Mouse (Mus musculus): ENCODE measurements around the gene Lmcd1. TPM values are rescaled to one million over a fixed set of nuclear protein-coding genes. Genes with fewer than 3 reads are reported as not detected.

The Lmcd1 gene
- polyA plus RNA-seq, 1 experiment from 2014 or later = 36.7 TPM

DNA sequence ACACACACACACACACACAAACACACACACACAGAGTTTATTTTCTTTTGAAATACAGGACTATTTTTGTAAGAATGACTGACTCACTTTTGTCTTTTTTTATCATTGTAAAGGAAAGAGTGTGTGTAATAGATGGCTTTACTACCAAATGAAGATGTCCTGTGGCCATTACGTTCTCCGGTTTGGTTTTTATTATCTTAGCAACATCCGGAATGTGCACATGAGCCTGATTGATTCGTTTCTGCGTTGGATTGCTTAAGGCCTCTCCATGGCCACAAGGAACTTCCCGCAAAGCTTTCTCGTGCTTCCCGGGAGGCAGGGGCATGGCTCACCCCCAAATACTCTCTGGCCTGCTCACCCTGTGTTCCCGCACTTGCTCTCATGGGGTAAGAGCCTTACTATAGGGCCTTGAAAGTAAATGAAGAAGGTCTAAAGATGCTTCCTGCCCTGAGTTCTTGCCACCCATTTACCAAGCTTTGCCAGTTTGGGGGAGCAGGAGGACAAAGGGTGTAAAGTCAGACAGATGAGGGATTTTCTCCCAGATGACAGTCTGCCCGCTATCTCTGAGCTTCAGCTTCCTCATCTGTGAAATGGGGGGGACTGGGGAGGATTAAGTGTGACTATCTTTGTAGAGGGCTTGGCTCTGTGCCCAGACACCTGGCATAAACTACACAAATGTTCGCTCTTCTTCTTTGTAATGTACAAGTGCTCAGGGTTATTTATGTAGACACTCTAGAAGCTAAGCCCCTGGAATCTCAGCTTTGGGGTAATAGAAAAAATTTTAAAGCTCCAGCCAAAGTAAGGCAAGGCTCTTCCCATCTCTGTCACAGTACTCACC lies 18.0 kb upstream of the Lmcd1 start:
- H3K4me3 ChIP-seq (ENCODE audit: low read depth, low read length) = no peak overlapping the region
- H3K9me3 ChIP-seq (replicated peaks; ENCODE audit: control insufficient read depth, low read length) = no peaks in the 10 kb centered on the region
- no peaks in the 10 kb centered on the region for H3K27me3 ChIP-seq (ENCODE audit: control insufficient read depth, insufficient read depth, low read length)
- no peaks in the 10 kb centered on the region for H3K4me1 ChIP-seq (ENCODE audit: control insufficient read depth, insufficient read depth, low read length)
- H3K27ac ChIP-seq (ENCODE audit: low read depth, low read length) = no peak overlapping the region
- no peaks in the 10 kb centered on the region for H3K36me3 ChIP-seq (ENCODE audit: control insufficient read depth, insufficient read depth, low read length)
- ATAC-seq (replicated peaks; ENCODE audit: insufficient number of reproducible peaks, low FRiP score, low TSS enrichment) = no peak
- no peak overlapping the region for H3K4me2 ChIP-seq
- H3K9ac ChIP-seq (ENCODE audit: low read depth, low read length) = no peak overlapping the region
- 78% methylated on average over 11 of the region's 11 CpGs for WGBS (ENCODE audit: insufficient replicate concordance)

DNA sequence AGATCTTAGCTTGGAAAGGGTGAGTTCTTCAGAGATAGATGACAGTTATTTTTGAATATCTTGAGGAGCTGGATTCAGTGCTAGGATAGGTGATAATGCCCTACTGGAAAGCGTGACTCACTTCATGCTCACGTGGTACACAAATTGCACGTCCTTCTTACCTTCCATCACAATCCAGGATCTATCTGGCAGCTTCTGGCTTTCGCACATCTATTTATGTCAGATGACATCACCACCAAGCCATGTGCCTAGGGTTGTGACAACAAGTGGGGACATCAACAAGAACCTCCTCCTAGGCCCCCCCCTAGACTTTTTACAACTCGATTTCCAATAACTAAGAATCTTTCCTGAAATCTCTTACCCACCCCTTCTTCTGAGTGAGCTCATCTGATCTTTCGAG lies 17.0 kb upstream of the Lmcd1 start:
- H3K4me1 ChIP-seq (ENCODE audit: control insufficient read depth, insufficient read depth, low read length) = no peaks in the 10 kb centered on the region
- no peak overlapping the region for H3K4me3 ChIP-seq (ENCODE audit: low read depth, low read length)
- no peak for ATAC-seq (replicated peaks; ENCODE audit: insufficient number of reproducible peaks, low FRiP score, low TSS enrichment)
- H3K27me3 ChIP-seq (ENCODE audit: control insufficient read depth, insufficient read depth, low read length) = no peaks in the 10 kb centered on the region
- H3K4me2 ChIP-seq = no peak overlapping the region
- H3K27ac ChIP-seq (ENCODE audit: low read depth, low read length) = no peak overlapping the region
- H3K9me3 ChIP-seq (replicated peaks; ENCODE audit: control insufficient read depth, low read length) = no peaks in the 10 kb centered on the region
- no peaks in the 10 kb centered on the region for H3K36me3 ChIP-seq (ENCODE audit: control insufficient read depth, insufficient read depth, low read length)
- H3K9ac ChIP-seq (ENCODE audit: low read depth, low read length) = no peak overlapping the region
- 60% methylated on average over 6 of the region's 6 CpGs for WGBS (ENCODE audit: insufficient replicate concordance)

- H3K4me2 ChIP-seq = no peak overlapping the region
- H3K27ac ChIP-seq (ENCODE audit: low read depth, low read length) = no peak overlapping the region
- H3K9me3 ChIP-seq (replicated peaks; ENCODE audit: control insufficient read depth, low read length) = no peaks in the 10 kb centered on the region
- no peak overlapping the region for H3K9ac ChIP-seq (ENCODE audit: low read depth, low read length)
- H3K4me1 ChIP-seq (ENCODE audit: control insufficient read depth, insufficient read depth, low read length) = no peaks in the 10 kb centered on the region
- no peaks in the 10 kb centered on the region for H3K36me3 ChIP-seq (ENCODE audit: control insufficient read depth, insufficient read depth, low read length)
- H3K27me3 ChIP-seq (ENCODE audit: control insufficient read depth, insufficient read depth, low read length) = no peaks in the 10 kb centered on the region
- no peak overlapping the region for H3K4me3 ChIP-seq (ENCODE audit: low read depth, low read length)
- ATAC-seq (replicated peaks; ENCODE audit: insufficient number of reproducible peaks, low FRiP score, low TSS enrichment) = no peak
These were observed 12.5 kb upstream of the Lmcd1 start for GRCm38 (mm10) chr6:112261089-112261488.

- no peaks in the 10 kb centered on the region for H3K36me3 ChIP-seq (ENCODE audit: control insufficient read depth, insufficient read depth, low read length)
- no peak for ATAC-seq (replicated peaks; ENCODE audit: insufficient number of reproducible peaks, low FRiP score, low TSS enrichment)
- no peak overlapping the region for H3K4me2 ChIP-seq
- H3K9me3 ChIP-seq (replicated peaks; ENCODE audit: control insufficient read depth, low read length) = no peaks in the 10 kb centered on the region
- no peak overlapping the region for H3K9ac ChIP-seq (ENCODE audit: low read depth, low read length)
- no peak overlapping the region for H3K4me3 ChIP-seq (ENCODE audit: low read depth, low read length)
- 89% methylated on average over 1 of the region's 1 CpGs for WGBS (ENCODE audit: insufficient replicate concordance)
- H3K27ac ChIP-seq (ENCODE audit: low read depth, low read length) = no peak overlapping the region
- H3K27me3 ChIP-seq (ENCODE audit: control insufficient read depth, insufficient read depth, low read length) = no peaks in the 10 kb centered on the region
- no peaks in the 10 kb centered on the region for H3K4me1 ChIP-seq (ENCODE audit: control insufficient read depth, insufficient read depth, low read length)
These were observed 9.2 kb upstream of the Lmcd1 start for GRCm38 (mm10) chr6:112264321-112264720.

- no peaks in the 10 kb centered on the region for H3K9me3 ChIP-seq (replicated peaks; ENCODE audit: control insufficient read depth, low read length)
- no peaks in the 10 kb centered on the region for H3K36me3 ChIP-seq (ENCODE audit: control insufficient read depth, insufficient read depth, low read length)
- no peak overlapping the region for H3K4me3 ChIP-seq (ENCODE audit: low read depth, low read length)
- no peak overlapping the region for H3K4me2 ChIP-seq
- H3K9ac ChIP-seq (ENCODE audit: low read depth, low read length) = no peak overlapping the region
- no peaks in the 10 kb centered on the region for H3K4me1 ChIP-seq (ENCODE audit: control insufficient read depth, insufficient read depth, low read length)
- no peaks in the 10 kb centered on the region for H3K27me3 ChIP-seq (ENCODE audit: control insufficient read depth, insufficient read depth, low read length)
- no peak overlapping the region for H3K27ac ChIP-seq (ENCODE audit: low read depth, low read length)
- ATAC-seq (replicated peaks; ENCODE audit: insufficient number of reproducible peaks, low FRiP score, low TSS enrichment) = no peak
- WGBS (ENCODE audit: insufficient replicate concordance) = 37% methylated on average over 1 of the region's 1 CpGs
These were observed 6.9 kb upstream of the Lmcd1 start for GRCm38 (mm10) chr6:112266631-112267030.

DNA sequence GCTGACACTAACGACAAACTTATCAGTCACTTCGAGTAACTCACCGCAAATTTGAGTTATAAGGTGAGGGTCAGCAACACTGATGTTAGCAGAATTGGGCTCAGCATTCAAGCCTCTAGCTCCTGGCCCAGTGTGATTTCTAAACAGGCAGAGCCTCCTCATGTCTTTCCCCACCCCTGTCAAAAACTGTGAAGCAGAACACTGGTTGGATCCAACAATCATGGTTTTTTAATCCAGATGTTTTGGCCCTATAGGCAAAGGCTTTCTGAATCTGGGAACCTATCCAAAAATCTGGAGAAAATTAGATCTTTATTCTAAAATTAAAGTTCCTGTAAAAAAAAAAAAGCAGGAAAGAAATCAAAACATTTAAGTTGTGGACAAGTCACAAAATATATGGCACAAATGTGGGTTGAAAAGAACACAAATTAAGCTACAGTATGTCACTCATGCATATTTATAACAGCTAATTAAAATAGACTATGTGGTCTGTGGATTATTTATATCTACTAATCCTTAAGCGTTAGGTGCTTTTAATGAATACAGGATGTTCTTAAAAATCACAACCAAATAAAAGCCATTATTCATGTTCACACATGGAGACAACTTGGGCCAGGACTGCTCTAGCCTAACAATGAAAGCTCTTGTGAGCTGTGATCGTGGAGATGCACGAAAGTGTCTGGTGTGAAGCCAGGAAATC lies 5.7 kb upstream of the Lmcd1 start:
- Histone ChIP-seq H3K4me2 (no peak overlapping the region), H3K36me3 (ENCODE audit: control insufficient read depth, insufficient read depth, low read length) (no peaks in the 10 kb centered on the region), H3K27me3 (ENCODE audit: control insufficient read depth, insufficient read depth, low read length) (no peaks in the 10 kb centered on the region), H3K27ac (ENCODE audit: low read depth, low read length) (no peak overlapping the region), H3K9me3 (replicated peaks; ENCODE audit: control insufficient read depth, low read length) (no peaks in the 10 kb centered on the region), H3K9ac (ENCODE audit: low read depth, low read length) (no peak overlapping the region), H3K4me1 (ENCODE audit: control insufficient read depth, insufficient read depth, low read length) (no peaks in the 10 kb centered on the region), H3K4me3 (ENCODE audit: low read depth, low read length) (no peak overlapping the region)
- 79% methylated on average over 6 of the region's 6 CpGs for WGBS (ENCODE audit: insufficient replicate concordance)
- ATAC-seq (replicated peaks; ENCODE audit: insufficient number of reproducible peaks, low FRiP score, low TSS enrichment) = no peak

DNA sequence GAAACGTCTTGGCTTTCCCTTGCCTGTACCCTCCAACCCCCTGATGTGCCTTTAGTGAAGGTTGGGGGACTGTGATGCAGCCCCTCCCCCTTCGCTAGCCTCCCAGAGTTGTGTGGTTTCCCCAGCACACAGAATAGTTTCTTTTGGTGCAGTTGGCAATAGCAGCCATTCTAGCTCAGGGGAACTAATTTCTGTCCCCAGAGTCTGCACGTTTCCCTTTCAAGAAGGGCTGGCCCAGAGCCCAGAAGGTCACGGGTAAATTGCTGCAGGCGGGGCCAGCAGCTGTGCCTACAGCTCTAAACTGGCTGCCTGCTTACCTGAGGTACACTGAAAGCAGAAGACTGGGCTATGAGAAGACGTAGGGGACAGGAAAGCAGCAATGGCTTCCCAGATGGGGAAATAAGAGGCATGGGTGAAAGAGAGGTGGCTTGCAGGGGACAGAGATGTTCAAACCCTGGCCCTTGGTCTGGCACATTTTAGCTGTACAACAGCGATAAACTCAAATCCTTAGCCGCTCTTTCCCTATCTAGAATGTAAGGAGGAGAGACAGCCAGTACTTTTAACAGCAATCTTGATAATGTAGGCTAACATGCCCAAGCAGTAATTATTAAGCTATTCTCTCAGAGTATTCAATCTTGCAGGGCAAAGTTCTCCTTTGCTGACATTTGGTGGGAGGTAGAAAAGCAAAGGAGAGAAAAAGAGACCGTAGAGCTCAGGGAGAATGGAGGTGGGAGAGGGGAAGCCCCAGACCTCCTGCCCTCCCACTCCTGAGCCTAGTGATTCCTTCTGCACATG lies 900 bp downstream of the Lmcd1 start:
- Histone ChIP-seq H3K4me3 (ENCODE audit: low read depth, low read length) (peak overlapping the region; percentile 44), H3K4me2 (peak overlapping the region; percentile 68), H3K9ac (ENCODE audit: low read depth, low read length) (peak overlapping the region; percentile 62), H3K27me3 (ENCODE audit: control insufficient read depth, insufficient read depth, low read length) (no peaks in the 10 kb centered on the region), H3K9me3 (replicated peaks; ENCODE audit: control insufficient read depth, low read length) (no peaks in the 10 kb centered on the region), H3K36me3 (ENCODE audit: control insufficient read depth, insufficient read depth, low read length) (no peaks in the 10 kb centered on the region), H3K27ac (ENCODE audit: low read depth, low read length) (peak overlapping the region; percentile 73), H3K4me1 (ENCODE audit: control insufficient read depth, insufficient read depth, low read length) (0 out of 2 replicates have a peak, but pooled peaks cover 4% of the 10 kb centered on the region)
- ATAC-seq (replicated peaks; ENCODE audit: insufficient number of reproducible peaks, low FRiP score, low TSS enrichment) = no peak; the same call in 1 of the 2 replicates
- 33% methylated on average over 9 of the region's 9 CpGs for WGBS (ENCODE audit: insufficient replicate concordance)

GRCm38 (mm10) chr6:112275731-112276245 lies 2.2 kb downstream of the Lmcd1 start:
- 70% methylated on average over 6 of the region's 6 CpGs for WGBS (ENCODE audit: insufficient replicate concordance)
- 0 out of 2 replicates have a peak, but pooled peaks cover 4% of the 10 kb centered on the region for H3K4me1 ChIP-seq (ENCODE audit: control insufficient read depth, insufficient read depth, low read length)

More at GRCm38 (mm10) chr6:112275731-112276245, 2.2 kb downstream of the Lmcd1 start:
- H3K36me3 ChIP-seq (ENCODE audit: control insufficient read depth, insufficient read depth, low read length) = no peaks in the 10 kb centered on the region
- H3K4me3 ChIP-seq (ENCODE audit: low read depth, low read length) = no peak overlapping the region
- H3K27ac ChIP-seq (ENCODE audit: low read depth, low read length) = no peak overlapping the region
- H3K27me3 ChIP-seq (ENCODE audit: control insufficient read depth, insufficient read depth, low read length) = no peaks in the 10 kb centered on the region
- no peaks in the 10 kb centered on the region for H3K9me3 ChIP-seq (replicated peaks; ENCODE audit: control insufficient read depth, low read length)
- ATAC-seq (replicated peaks; ENCODE audit: insufficient number of reproducible peaks, low FRiP score, low TSS enrichment) = no peak
- no peak overlapping the region for H3K4me2 ChIP-seq
- H3K9ac ChIP-seq (ENCODE audit: low read depth, low read length) = no peak overlapping the region
